Mouse (Mus musculus) intestine, embryonic 15.5 days (tissue): ENCODE results near the gene Afm. TPM values are rescaled to one million over a fixed set of nuclear protein-coding genes. Genes with fewer than 3 reads are reported as not detected.

ENCODE experiments used
- ATAC-seq: fragments of 200-750 bp; cut with Nextera tagmentation; 2 replicates; pipeline ENCODE4 v1.8.0; 2017; ENCODE audit warnings: moderate TSS enrichment, moderate library complexity
- H3K27ac ChIP-seq: fragments of 300-500 bp; sonication (generic); 2 replicates; pipeline ENCODE4 v1.5.1; 2015; ENCODE audit warnings: mild to moderate bottlenecking, inconsistent platforms
- H3K27me3 ChIP-seq: fragments of 300-500 bp; sonication (generic); replicated peaks from 2 replicates; pipeline ENCODE4 v1.6.1; 2015; ENCODE audit warnings: inconsistent platforms
- H3K36me3 ChIP-seq: fragments of 300-500 bp; sonication (generic); 2 replicates; pipeline ENCODE4 v1.6.1; 2015; ENCODE audit warnings: inconsistent platforms
- H3K4me1 ChIP-seq: fragments of 300-500 bp; sonication (generic); replicated peaks from 2 replicates; pipeline ENCODE4 v1.6.1; 2015; ENCODE audit warnings: inconsistent platforms
- H3K4me2 ChIP-seq: fragments of 300-500 bp; sonication (generic); replicated peaks from 2 replicates; pipeline ENCODE4 v1.6.1; 2015; ENCODE audit warnings: mild to moderate bottlenecking, inconsistent platforms
- H3K4me3 ChIP-seq: fragments of 300-500 bp; sonication (generic); replicated peaks from 2 replicates; pipeline ENCODE4 v1.5.1; 2015; ENCODE audit warnings: inconsistent platforms
- H3K9ac ChIP-seq: fragments of 300-500 bp; sonication (generic); 2 replicates; pipeline ENCODE4 v1.6.1; 2015; ENCODE audit warnings: inconsistent platforms
- H3K9me3 ChIP-seq: fragments of 300-500 bp; sonication (generic); 2 replicates; pipeline ENCODE4 v1.6.1; 2016; ENCODE audit warnings: inconsistent platforms
- WGBS: fragments of 180-500 bp; shearing (Covaris S2); methylation state at CpG from one replicate; pipeline ENCODE4 v1.1.7; 2015; 5-methylcytosine and 5-hydroxymethylcytosine counted together
- polyA plus RNA-seq: library from polyadenylated mRNA; unstranded; fragments of >200 nt; fragmentation: Nextera tagmentation; extraction: Ambion mirVana; gene quantifications from 2 replicates; pipeline ENCODE4 v1.2.1, GENCODE M21; 2015

Gene Afm
- polyA plus RNA-seq: 9.4 and 10.7 TPM in 2 replicates

DNA sequence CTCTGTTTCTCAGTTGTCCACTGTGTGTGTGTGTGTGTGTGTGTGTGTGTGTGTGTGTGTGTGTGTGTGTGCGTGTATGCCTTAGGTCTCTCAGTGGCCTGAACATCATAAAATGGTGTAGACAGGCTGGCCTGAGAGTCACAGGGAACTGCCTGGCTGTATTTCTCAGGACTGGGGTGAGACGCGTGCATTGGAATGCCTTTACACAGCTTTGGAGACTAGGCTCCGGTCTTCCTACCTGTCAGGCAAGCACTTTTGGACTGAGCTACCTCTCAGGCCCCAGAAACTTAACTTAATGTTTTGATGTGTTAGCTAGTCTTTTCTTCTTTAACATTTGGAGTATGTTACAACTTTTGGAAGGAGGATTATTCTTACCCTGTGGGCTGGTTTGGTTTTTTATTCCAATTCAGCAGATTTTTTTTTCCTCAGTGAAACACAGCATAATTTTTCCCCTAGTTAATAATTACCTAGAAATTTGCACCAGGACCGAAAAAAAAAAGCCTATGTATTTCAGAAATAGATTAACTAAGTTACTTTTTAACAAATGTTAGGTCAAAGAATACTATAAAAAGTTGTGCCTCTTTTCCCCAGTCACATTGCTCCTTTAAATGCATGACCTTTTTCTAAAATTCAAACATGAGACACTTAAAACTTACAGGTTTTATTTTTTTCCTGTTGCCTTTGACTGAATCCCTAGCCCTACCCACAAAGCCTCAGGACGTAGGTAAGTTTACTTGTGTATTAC lies at the start of gene Afm:
Gene Afm, plus strand, starts transcription at position 577 of the 745 bp plus-strand sequence.
- 66% methylated on average over 6 of the region's 6 CpGs for WGBS
- Histone ChIP-seq H3K9me3 (no peaks in the 10 kb centered on the region), H3K4me3 (no peak within 1 kb of the TSS), H3K4me2 (peak within 1 kb of the TSS; percentile 34), H3K27ac (peak within 1 kb of the TSS; percentile 76), H3K36me3 (no peaks in the 10 kb centered on the region), H3K27me3 (no peaks in the 10 kb centered on the region), H3K4me1 (no peaks in the 10 kb centered on the region), H3K9ac (no peak within 1 kb of the TSS)
- ATAC-seq: peak; percentile 90

DNA sequence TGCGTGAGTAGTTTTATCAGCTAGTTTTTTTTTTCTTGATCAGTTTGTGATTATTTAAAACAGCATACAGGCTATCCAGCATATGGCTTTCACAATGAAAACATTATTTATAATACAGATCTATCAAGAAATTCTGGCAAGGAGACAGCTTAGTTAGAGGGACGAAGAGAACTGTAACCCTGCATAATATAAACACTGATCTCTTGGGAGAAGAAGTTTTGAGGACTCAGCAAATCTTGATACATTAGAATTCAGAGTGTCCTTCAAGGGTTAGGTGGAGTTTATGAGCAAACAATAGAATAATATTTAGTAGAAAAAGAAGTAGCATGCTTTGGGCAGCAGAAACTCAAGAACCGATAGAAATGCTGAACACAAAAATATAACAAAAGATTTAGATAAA lies 47.9 kb upstream of the Afm start:
- no peaks in the 10 kb centered on the region for H3K27me3 ChIP-seq
- H3K9ac ChIP-seq: no peak overlapping the region
- H3K4me3 ChIP-seq: no peak overlapping the region
- no peak for ATAC-seq
- no peaks in the 10 kb centered on the region for H3K4me1 ChIP-seq
- H3K9me3 ChIP-seq: no peaks in the 10 kb centered on the region
- 71% methylated on average over 3 of the region's 3 CpGs for WGBS
- H3K36me3 ChIP-seq: no peaks in the 10 kb centered on the region
- H3K27ac ChIP-seq: no peak overlapping the region
- H3K4me2 ChIP-seq: no peak overlapping the region

DNA sequence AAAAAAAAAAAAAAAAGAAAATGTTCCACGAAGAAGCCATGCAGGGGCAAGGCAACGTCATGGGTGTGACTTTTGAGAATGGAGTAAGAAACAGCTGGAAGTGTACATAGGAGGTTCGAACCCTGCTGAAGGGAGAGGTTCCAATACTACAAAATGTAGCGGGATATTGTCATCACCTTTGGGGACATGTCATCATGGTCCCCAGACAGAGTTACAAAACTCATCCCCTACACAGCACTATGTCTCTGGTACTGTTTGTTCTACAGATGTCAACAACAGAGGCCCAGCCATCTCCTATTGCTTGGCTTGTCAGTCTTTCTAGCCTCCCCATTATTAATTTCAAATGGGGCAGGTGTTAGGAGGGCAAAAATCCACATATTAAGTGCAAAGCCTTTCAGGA lies 44.8 kb upstream of the Afm start:
- H3K4me3 ChIP-seq: no peak overlapping the region
- WGBS: 86% methylated on average over 4 of the region's 4 CpGs
- H3K27ac ChIP-seq: no peak overlapping the region
- H3K4me2 ChIP-seq: no peak overlapping the region
- H3K36me3 ChIP-seq: no peaks in the 10 kb centered on the region
- H3K9me3 ChIP-seq: no peaks in the 10 kb centered on the region
- H3K27me3 ChIP-seq: no peaks in the 10 kb centered on the region
- H3K9ac ChIP-seq: no peak overlapping the region
- H3K4me1 ChIP-seq: no peaks in the 10 kb centered on the region
- ATAC-seq: no peak

DNA sequence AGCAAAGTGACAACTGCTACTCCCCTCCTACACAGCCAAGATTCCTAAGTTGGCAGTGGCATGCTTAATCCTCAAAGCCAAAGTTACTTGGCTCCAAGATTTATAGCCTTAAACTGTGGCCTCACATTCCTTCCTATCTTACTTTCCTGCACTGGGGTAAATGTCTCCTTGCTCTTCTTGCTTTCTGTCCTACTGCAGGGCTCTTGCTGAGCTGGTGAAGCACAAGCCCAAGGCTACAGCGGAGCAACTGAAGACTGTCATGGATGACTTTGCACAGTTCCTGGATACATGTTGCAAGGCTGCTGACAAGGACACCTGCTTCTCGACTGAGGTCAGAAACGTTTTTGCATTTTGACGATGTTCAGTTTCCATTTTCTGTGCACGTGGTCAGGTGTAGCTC lies 44.4 kb upstream of the Afm start:
- Histone ChIP-seq H3K4me2 (no peak overlapping the region), H3K36me3 (no peaks in the 10 kb centered on the region), H3K27ac (no peak overlapping the region), H3K9me3 (no peaks in the 10 kb centered on the region), H3K27me3 (no peaks in the 10 kb centered on the region), H3K4me1 (no peaks in the 10 kb centered on the region), H3K9ac (no peak overlapping the region), H3K4me3 (no peak overlapping the region)
- 78% methylated on average over 5 of the region's 5 CpGs for WGBS
- no peak for ATAC-seq

DNA sequence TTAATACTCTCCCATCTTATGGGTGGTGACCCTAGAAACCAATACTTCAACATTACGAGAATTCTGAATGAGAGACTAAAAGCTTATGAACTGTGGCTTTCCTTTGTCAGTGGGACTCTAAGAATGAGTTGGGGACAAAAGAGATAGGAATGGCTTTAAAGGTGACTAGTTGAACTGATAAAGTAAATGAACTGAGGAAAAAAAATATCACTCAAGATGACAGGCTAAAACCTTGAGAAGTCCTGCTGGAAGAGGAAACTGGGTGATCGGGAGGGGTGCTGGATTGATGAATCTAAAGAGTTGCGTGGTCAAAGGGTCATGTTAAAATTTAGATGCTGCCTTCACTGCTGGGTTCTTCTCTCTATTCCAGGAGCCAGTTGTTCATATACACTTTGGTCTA lies 42.0 kb upstream of the Afm start:
- no peaks in the 10 kb centered on the region for H3K9me3 ChIP-seq

DNA sequence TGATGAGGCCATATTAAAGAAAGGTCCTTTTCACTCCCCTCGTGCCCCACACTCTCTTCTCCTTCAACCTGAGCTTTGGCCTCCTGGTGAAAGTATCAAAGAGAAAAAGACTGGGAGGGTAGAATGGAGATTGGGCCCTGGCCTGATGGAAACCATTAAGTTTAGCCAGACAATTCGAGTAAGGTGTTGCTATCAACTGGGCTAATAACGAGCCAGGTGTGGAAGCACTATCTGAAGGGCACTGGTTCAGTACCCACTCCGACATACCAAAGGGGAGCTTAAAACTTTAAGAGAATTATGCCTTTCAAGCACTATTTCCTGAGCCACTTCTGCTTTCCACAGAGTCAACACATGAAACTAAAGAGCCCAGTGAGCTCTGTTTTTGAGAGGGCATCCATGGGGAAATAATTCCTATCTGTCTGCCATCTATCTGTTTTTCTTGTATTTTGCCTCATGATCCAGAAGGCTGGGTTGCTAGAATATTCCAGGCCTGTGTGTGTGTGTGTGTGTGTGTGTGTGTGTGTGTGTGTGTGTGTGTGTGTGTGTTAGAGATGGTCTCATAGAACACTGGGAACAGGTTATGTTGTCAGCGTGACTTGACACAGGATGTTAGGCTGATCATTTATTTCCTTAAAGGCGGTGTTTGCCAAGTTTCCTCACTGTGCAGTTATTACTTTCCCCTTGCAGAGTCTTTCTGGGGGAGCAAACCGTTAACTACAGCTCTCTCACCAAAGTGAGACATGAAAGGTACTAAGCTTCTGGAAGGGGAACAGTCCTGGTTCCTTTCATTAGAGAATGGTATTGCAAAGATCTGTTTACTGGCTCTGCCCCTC lies 41.2 kb upstream of the Afm start:
- Histone ChIP-seq H3K4me2 (no peak overlapping the region), H3K4me1 (no peaks in the 10 kb centered on the region), H3K9me3 (no peaks in the 10 kb centered on the region), H3K36me3 (no peaks in the 10 kb centered on the region), H3K4me3 (no peak overlapping the region), H3K9ac (no peak overlapping the region), H3K27me3 (no peaks in the 10 kb centered on the region), H3K27ac (no peak overlapping the region)
- no peak for ATAC-seq
- WGBS: 62% methylated on average over 7 of the region's 7 CpGs

More for the DNA sequence above, 42.0 kb upstream of the Afm start:
- Histone ChIP-seq H3K9ac (no peak overlapping the region), H3K27me3 (no peaks in the 10 kb centered on the region), H3K4me3 (no peak overlapping the region), H3K36me3 (no peaks in the 10 kb centered on the region), H3K4me2 (no peak overlapping the region), H3K4me1 (no peaks in the 10 kb centered on the region), H3K27ac (no peak overlapping the region)
- ATAC-seq: no peak
- WGBS: 78% methylated on average over 3 of the region's 3 CpGs

DNA sequence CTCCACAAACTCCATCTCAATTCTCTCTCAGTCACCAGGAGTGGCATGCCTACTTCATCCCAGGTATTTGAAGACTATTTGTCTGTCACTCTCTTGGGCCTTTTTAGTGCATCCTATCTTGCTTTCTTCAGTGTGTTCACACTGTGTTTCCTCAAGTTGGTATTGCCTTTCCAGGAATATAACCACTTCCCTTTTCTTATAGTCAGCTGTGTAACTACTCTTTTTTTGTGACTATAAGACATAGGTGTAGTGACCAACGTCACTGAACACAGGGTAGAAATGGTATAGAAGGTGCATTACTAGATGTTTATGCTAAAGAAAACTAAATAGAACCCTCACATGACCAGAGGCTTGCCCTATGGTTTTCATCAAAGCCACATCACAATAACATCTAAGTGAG lies 39.8 kb upstream of the Afm start:
- H3K9ac ChIP-seq: no peak overlapping the region
- H3K27ac ChIP-seq: no peak overlapping the region
- H3K4me3 ChIP-seq: no peak overlapping the region
- 87% methylated on average over 1 of the region's 1 CpGs for WGBS
- no peaks in the 10 kb centered on the region for H3K4me1 ChIP-seq
- no peaks in the 10 kb centered on the region for H3K27me3 ChIP-seq
- no peak overlapping the region for H3K4me2 ChIP-seq
- H3K9me3 ChIP-seq: no peaks in the 10 kb centered on the region
- ATAC-seq: no peak
- no peaks in the 10 kb centered on the region for H3K36me3 ChIP-seq

DNA sequence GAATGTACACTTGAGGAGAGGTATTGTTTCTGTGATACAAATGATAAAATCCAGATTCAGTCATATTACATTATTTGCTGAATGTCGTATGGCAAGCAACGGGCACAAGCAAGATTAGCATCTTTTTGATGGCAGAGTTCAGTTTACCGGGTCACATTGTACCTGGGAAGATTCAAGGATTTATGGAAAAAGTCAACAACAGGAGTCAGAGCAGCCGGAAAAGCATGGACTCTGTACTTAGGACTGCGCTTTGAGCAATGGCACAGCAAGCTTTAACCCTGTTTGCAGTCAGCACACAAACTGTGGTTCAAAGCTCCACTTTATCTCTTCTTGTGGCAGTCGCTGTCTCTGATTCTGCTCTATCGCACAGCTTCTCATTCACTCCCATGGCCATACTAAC lies 33.1 kb upstream of the Afm start:
- no peak overlapping the region for H3K27ac ChIP-seq
- H3K4me3 ChIP-seq: no peak overlapping the region
- no peaks in the 10 kb centered on the region for H3K9me3 ChIP-seq
- H3K4me2 ChIP-seq: no peak overlapping the region
- no peak overlapping the region for H3K9ac ChIP-seq
- peak; percentile 78 for ATAC-seq
- no peaks in the 10 kb centered on the region for H3K36me3 ChIP-seq
- no peaks in the 10 kb centered on the region for H3K4me1 ChIP-seq
- H3K27me3 ChIP-seq: no peaks in the 10 kb centered on the region
- WGBS: 60% methylated on average over 7 of the region's 7 CpGs

DNA sequence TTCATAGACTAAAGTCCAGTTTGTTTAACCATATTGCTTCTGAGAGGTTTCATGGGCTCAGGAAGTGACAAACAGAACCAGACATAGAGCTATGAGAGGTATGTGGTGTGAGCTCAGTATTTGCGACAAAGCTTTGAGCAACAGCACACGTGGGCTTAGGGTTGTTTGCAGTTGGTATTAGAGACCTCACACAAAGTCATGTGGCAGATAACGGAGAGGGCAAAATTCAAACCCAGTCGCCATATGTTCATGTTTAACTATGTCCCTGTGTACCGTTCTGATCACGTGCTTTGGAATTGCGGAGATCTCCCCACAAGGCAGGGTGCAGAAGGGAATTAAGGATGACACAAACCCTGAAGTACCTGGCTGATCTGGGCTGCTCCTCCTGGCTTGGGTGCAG lies 30.4 kb upstream of the Afm start:
- ATAC-seq: peak; percentile 78
- 68% methylated on average over 7 of the region's 7 CpGs for WGBS
- Histone ChIP-seq H3K4me2 (no peak overlapping the region), H3K9me3 (no peaks in the 10 kb centered on the region), H3K4me1 (no peaks in the 10 kb centered on the region), H3K4me3 (no peak overlapping the region), H3K36me3 (no peaks in the 10 kb centered on the region), H3K27ac (no peak overlapping the region), H3K9ac (no peak overlapping the region), H3K27me3 (no peaks in the 10 kb centered on the region)

DNA sequence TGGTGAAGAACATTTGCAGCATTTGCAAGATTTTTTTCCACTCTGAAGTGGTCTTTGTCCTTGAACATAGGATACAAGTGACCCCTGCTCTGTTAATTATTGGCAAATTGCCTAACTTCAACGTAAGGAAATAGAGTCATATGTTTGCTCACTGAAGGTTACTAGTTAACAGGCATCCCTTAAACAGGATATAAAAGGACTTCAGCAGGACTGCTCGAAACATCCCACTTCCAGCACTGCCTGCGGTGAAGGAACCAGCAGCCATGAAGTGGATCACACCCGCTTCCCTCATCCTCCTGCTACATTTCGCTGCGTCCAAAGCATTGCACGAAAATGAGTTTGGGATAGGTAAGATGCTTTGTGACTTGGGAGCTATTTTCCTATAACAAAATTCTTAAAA lies 28.2 kb upstream of the Afm start, which contains the start of gene Afp:
Gene Afp, plus strand, starts transcription at position 220 of the 400 bp plus-strand sequence.
- Histone ChIP-seq H3K36me3 (no peaks in the 10 kb centered on the region), H3K4me1 (no peaks in the 10 kb centered on the region), H3K9ac (no peak within 1 kb of the TSS), H3K4me2 (0 out of 2 replicates have a peak within 1 kb of the TSS, but pooled peaks have one; percentile 4), H3K27me3 (no peaks in the 10 kb centered on the region), H3K9me3 (no peaks in the 10 kb centered on the region), H3K4me3 (no peak within 1 kb of the TSS), H3K27ac (no peak within 1 kb of the TSS)
- ATAC-seq: 0 out of 2 replicates have a peak, but pooled peaks have one; percentile 32
- 73% methylated on average over 7 of the region's 7 CpGs for WGBS

DNA sequence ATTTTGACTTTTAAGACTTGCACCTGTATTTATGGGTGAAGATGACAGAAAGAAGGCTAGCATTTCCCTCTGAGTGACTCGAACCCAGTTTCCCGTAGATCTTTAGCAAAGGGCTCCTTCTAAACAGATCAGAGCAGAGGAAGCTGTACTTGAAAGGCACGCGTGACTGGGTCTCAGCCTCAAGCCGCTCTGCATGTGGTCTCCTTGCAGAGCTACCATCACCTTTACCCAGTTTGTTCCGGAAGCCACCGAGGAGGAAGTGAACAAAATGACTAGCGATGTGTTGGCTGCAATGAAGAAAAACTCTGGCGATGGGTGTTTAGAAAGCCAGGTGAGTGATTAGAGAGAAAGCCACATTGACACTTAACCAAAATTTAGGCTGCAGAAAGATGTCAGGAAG lies 26.3 kb upstream of the Afm start:
- Histone ChIP-seq H3K4me3 (no peak overlapping the region), H3K9ac (no peak overlapping the region), H3K27me3 (no peaks in the 10 kb centered on the region), H3K9me3 (no peaks in the 10 kb centered on the region), H3K4me2 (no peak overlapping the region), H3K27ac (no peak overlapping the region), H3K36me3 (no peaks in the 10 kb centered on the region), H3K4me1 (no peaks in the 10 kb centered on the region)
- 81% methylated on average over 9 of the region's 9 CpGs for WGBS
- ATAC-seq: no peak

DNA sequence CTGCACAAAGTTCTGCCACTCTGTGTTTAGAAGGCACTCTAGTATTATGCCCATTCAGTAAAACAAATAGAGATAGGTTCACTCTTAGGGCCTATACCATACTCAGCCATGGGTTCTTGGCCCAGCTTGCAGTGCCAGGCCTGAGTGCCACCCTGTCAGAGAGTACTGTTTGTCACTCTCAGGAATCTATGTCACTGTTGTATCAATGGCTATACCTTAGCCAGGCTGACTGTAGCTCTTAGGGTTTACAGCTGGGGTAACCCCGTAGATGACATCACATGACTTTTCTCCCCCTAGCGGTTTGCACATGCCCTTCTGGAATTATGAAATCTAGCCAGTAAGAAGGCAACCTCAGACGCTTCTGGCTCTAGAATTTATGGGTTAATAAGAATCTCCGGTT lies 24.4 kb upstream of the Afm start:
- Histone ChIP-seq H3K27ac (no peak overlapping the region), H3K9me3 (no peaks in the 10 kb centered on the region), H3K36me3 (no peaks in the 10 kb centered on the region), H3K4me3 (no peak overlapping the region), H3K9ac (no peak overlapping the region), H3K4me1 (no peaks in the 10 kb centered on the region), H3K4me2 (no peak overlapping the region), H3K27me3 (no peaks in the 10 kb centered on the region)
- ATAC-seq: no peak
- WGBS: 88% methylated on average over 4 of the region's 4 CpGs
